Mouse (Mus musculus) neural tube, embryonic 13.5 days (tissue): ENCODE data around the gene Osbp. TPM values are rescaled to one million over a fixed set of nuclear protein-coding genes. Genes with fewer than 3 reads are reported as not detected.

Source experiments
- ATAC-seq: fragments of 200-750 bp; cut with Nextera tagmentation; 2 replicates; pipeline ENCODE4 v1.8.0; 2017; ENCODE audit warnings: low read depth, mild to moderate bottlenecking, moderate TSS enrichment, moderate library complexity
- H3K27ac ChIP-seq: fragments of 300-500 bp; sonication (generic); replicated peaks from 2 replicates; pipeline ENCODE4 v1.5.1; 2015; ENCODE audit warnings: moderate library complexity, mild to moderate bottlenecking, inconsistent platforms
- H3K27me3 ChIP-seq: fragments of 300-500 bp; sonication (generic); 2 replicates; pipeline ENCODE4 v1.6.1; 2015; ENCODE audit warnings: mild to moderate bottlenecking, inconsistent platforms
- H3K36me3 ChIP-seq: fragments of 300-500 bp; sonication (generic); 2 replicates; pipeline ENCODE4 v1.6.1; 2015; ENCODE audit warnings: mild to moderate bottlenecking, inconsistent platforms
- H3K4me1 ChIP-seq: fragments of 300-500 bp; sonication (generic); replicated peaks from 2 replicates; pipeline ENCODE4 v1.6.1; 2015; ENCODE audit warnings: inconsistent platforms
- H3K4me2 ChIP-seq: fragments of 300-500 bp; sonication (generic); 2 replicates; pipeline ENCODE4 v1.6.1; 2015; ENCODE audit warnings: inconsistent platforms, mild to moderate bottlenecking, moderate library complexity
- H3K4me3 ChIP-seq: fragments of 300-500 bp; sonication (generic); 2 replicates; pipeline ENCODE4 v1.5.1; 2015; ENCODE audit warnings: mild to moderate bottlenecking, inconsistent platforms
- H3K9ac ChIP-seq: fragments of 300-500 bp; sonication (generic); 2 replicates; pipeline ENCODE4 v1.6.1; 2015; ENCODE audit warnings: moderate library complexity, mild to moderate bottlenecking, inconsistent platforms
- H3K9me3 ChIP-seq: fragments of 300-500 bp; sonication (generic); 2 replicates; pipeline ENCODE4 v1.6.1; 2016; ENCODE audit warnings: inconsistent platforms
- WGBS: fragments of 180-500 bp; shearing (Covaris S2); methylation state at CpG from one replicate; pipeline ENCODE4 v1.1.7; 2015; 5-methylcytosine and 5-hydroxymethylcytosine counted together
- microRNA-seq: library from miRNA; unstranded; fragments of <30 nt; microRNA quantifications from one replicate; pipeline ENCODE4, GENCODE M21; 2016
- polyA plus RNA-seq: library from polyadenylated mRNA; unstranded; fragments of >200 nt; fragmentation: Nextera tagmentation; extraction: Ambion mirVana; gene quantifications from 2 replicates; pipeline ENCODE4 v1.2.1, GENCODE M21; 2015

Gene Osbp
- polyA plus RNA-seq, 1 experiment from 2014 or later, result 4.5 TPM

DNA sequence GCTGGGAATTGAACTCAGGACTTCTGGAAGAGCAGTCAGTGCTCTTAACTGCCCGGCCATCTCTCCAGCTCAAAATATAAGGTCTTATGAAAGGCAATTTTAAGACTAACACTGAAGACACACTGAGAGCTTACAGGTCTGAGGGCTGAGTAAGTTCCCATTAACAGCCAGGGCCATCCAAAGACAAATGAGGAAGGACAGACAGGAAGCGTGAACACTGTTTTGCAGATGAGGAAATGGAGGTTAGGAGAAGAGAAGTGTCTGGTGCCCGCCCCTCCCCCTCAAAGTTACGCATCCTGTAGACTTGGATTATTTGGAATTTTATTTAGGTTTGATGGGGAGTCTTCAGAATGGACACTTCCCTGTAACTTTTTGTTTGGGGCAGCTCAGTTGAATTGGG, 58.4 kb downstream of the Osbp start:
- Histone ChIP-seq H3K27ac (no peak overlapping the region), H3K27me3 (no peaks in the 10 kb centered on the region), H3K9ac (no peak overlapping the region), H3K36me3 (no peaks in the 10 kb centered on the region), H3K4me2 (no peak overlapping the region), H3K4me1 (no peaks in the 10 kb centered on the region), H3K9me3 (no peaks in the 10 kb centered on the region), H3K4me3 (no peak overlapping the region)
- ATAC-seq, result no peak
- WGBS, result 83% methylated on average over 4 of the region's 4 CpGs

DNA sequence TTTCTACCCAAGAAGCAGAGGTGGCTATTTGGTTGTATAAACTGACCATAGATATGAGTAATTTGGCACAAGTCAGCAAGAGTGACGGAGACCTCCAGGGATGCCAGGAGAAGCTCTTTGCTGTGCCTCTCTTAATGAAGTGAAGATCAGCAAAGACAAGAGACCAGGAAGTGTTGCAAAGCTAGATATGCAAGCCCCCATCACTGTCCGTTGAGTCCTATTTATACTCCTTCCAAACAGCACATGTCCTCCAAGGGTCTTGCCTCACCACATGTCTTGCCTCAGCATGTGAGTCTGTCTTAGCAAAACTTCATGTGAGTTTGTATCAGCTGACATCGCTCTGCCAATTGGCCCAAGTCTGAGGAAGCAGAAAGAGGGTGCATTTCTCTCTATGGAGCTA, 59.6 kb downstream of the Osbp start:
- no peaks in the 10 kb centered on the region for H3K36me3 ChIP-seq
- no peak overlapping the region for H3K9ac ChIP-seq
- H3K4me3 ChIP-seq, result no peak overlapping the region
- no peak overlapping the region for H3K4me2 ChIP-seq
- no peaks in the 10 kb centered on the region for H3K9me3 ChIP-seq
- ATAC-seq, result no peak
- H3K27ac ChIP-seq, result no peak overlapping the region
- 92% methylated on average over 3 of the region's 3 CpGs for WGBS
- no peaks in the 10 kb centered on the region for H3K4me1 ChIP-seq
- no peaks in the 10 kb centered on the region for H3K27me3 ChIP-seq

DNA sequence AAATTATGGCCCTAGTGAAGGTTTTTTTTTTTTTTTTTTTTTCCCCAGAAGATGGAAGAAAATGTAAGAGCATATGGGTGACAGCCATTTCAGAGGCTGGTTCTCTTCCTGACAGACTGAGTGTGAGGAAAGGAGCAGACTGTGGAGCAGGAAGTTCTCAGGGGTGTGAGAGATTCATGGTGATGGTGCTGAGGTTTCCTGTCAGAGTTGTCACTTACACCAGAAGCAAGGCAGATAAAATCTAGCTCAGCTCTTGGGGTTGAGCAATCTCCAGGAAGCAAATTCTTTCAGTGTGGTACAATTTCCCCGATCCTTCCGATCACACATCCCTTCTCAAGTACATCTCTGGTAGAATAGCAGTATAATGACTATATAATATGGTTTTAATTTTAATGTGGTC, 60.9 kb downstream of the Osbp start:
- WGBS, result 90% methylated on average over 2 of the region's 2 CpGs
- H3K27me3 ChIP-seq, result no peaks in the 10 kb centered on the region

DNA sequence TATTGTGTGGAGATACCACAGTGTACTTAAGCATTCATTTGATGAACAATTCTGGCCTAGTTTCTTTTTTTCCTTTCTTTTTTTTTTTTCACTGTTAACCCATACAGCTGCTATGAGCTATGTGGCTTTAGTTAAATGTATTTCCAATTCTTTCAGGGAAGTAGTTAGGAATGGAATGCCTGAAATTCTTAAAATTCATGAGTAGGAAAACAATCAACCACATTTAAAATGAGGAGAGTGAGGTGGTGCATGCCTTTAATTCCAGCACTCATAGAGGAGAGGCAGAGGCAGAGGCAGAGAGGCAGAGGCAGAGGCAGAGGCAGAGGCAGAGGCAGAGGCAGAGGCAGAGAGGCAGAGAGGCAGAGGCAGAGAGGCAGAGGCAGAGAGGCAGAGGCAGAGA, 72.0 kb downstream of the Osbp start:
- H3K4me2 ChIP-seq, result no peak overlapping the region
- no peak overlapping the region for H3K27ac ChIP-seq
- ATAC-seq, result no peak
- no peak overlapping the region for H3K4me3 ChIP-seq
- H3K4me1 ChIP-seq, result no peaks in the 10 kb centered on the region
- no peaks in the 10 kb centered on the region for H3K36me3 ChIP-seq
- no peaks in the 10 kb centered on the region for H3K27me3 ChIP-seq
- H3K9ac ChIP-seq, result no peak overlapping the region
- H3K9me3 ChIP-seq, result no peaks in the 10 kb centered on the region

More for the DNA sequence above, 60.9 kb downstream of the Osbp start:
- ATAC-seq, result no peak
- H3K4me1 ChIP-seq, result no peaks in the 10 kb centered on the region
- H3K4me2 ChIP-seq, result no peak overlapping the region
- no peak overlapping the region for H3K9ac ChIP-seq
- H3K36me3 ChIP-seq, result no peaks in the 10 kb centered on the region
- no peaks in the 10 kb centered on the region for H3K9me3 ChIP-seq
- no peak overlapping the region for H3K27ac ChIP-seq
- no peak overlapping the region for H3K4me3 ChIP-seq

DNA sequence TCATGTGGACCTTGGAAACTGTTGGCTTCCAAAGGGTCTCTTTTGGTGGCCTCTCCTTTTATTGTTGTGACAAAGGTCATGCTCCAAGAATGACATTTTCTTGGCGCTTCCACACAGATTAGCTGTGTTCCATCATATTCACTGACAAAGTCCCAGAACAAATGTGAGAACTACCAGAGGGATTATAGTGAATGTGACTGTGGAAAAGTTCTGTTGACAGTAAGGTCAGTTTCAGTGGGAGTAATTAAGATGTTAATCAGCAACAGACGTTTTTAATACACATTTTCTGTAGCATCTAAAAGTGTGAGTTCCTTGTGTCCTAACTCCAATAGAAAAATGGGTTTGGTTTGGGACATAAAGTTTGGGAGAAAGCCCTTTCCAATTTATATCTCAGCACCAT, 75.5 kb downstream of the Osbp start, which contains the start of gene Olfr1423:
Olfr1423 (minus strand) TSS at position 101 of the 400 bp plus-strand sequence.
- Histone ChIP-seq H3K4me3 (no peak within 1 kb of the TSS), H3K27me3 (no peaks in the 10 kb centered on the region), H3K4me2 (no peak within 1 kb of the TSS), H3K36me3 (no peaks in the 10 kb centered on the region), H3K9me3 (no peaks in the 10 kb centered on the region), H3K4me1 (no peaks in the 10 kb centered on the region), H3K27ac (no peak within 1 kb of the TSS), H3K9ac (no peak within 1 kb of the TSS)
- 72% methylated on average over 2 of the region's 2 CpGs for WGBS
- no peak for ATAC-seq

DNA sequence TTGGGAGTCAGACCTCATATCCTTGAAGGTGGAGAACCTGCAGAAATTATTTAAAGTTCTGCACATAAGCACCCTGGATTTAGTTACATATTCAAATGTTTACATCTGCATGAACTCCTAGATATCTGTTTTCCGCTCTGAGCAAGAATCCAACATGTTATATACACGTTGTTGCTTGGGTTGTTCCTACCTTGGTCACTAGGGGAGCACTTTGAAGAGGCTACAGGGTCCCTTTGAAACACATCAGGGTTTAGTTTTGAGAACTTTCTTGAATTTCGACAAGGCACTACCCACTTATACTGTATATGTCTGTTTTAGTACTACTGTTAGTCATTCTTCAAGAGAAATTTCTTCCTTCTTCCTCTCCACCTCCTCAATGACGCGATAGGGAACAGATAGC, 77.4 kb downstream of the Osbp start:
- WGBS, result 93% methylated on average over 5 of the region's 5 CpGs
- H3K4me1 ChIP-seq, result no peaks in the 10 kb centered on the region
- no peak overlapping the region for H3K4me3 ChIP-seq
- ATAC-seq, result no peak
- no peak overlapping the region for H3K4me2 ChIP-seq
- H3K9me3 ChIP-seq, result no peaks in the 10 kb centered on the region
- no peaks in the 10 kb centered on the region for H3K27me3 ChIP-seq
- no peak overlapping the region for H3K9ac ChIP-seq
- H3K36me3 ChIP-seq, result no peaks in the 10 kb centered on the region
- no peak overlapping the region for H3K27ac ChIP-seq

Small RNA genes lying within 50 kb of the gene (microRNA-seq; reads per million reads assigned to microRNA genes)
- 4.0 reads per million, percentile 16 among the genes with 10 or more reads in this experiment for gene Mir6994

Other genes starting within 250 kb of the Osbp start
- gene Gif, start 218.4 kb upstream of the Osbp start, polyA plus RNA-seq, result not detected in 2 replicates
- gene Mrpl16, start 195.6 kb upstream of the Osbp start, polyA plus RNA-seq, result 40.4 and 46.1 TPM in 2 replicates
- 6.4 and 6.7 TPM in 2 replicates for gene Stx3, start 146.5 kb upstream of the Osbp start, polyA plus RNA-seq
- not detected in 2 replicates for gene Olfr1417, start 126.7 kb upstream of the Osbp start, polyA plus RNA-seq
- gene Olfr1418, start 104.9 kb upstream of the Osbp start, polyA plus RNA-seq, result not detected in 2 replicates
- gene Olfr1419, start 90.8 kb upstream of the Osbp start, polyA plus RNA-seq, result not detected in 2 replicates
- not detected in 2 replicates for gene Olfr1420, start 79.4 kb upstream of the Osbp start, polyA plus RNA-seq
- gene Patl1, start 53.5 kb upstream of the Osbp start, polyA plus RNA-seq, result 15.8 and 18.3 TPM in 2 replicates
- gene Olfr1423, start 75.4 kb downstream of the Osbp start, polyA plus RNA-seq, result not detected in 2 replicates
- not detected in 2 replicates for gene Olfr1424, start 96.7 kb downstream of the Osbp start, polyA plus RNA-seq
- gene Olfr1425, start 111.8 kb downstream of the Osbp start, polyA plus RNA-seq, result not detected in 2 replicates
- not detected in 2 replicates for gene Olfr1426, start 126.1 kb downstream of the Osbp start, polyA plus RNA-seq
- not detected in 2 replicates for gene Olfr1427, start 137.4 kb downstream of the Osbp start, polyA plus RNA-seq
- not detected in 2 replicates for gene Olfr1428, start 150.0 kb downstream of the Osbp start, polyA plus RNA-seq
- gene Olfr76, start 157.3 kb downstream of the Osbp start, polyA plus RNA-seq, result not detected in 2 replicates
- not detected in 2 replicates for gene Olfr1555-ps1, start 204.2 kb downstream of the Osbp start, polyA plus RNA-seq
- gene Olfr1431, start 234.7 kb downstream of the Osbp start, polyA plus RNA-seq, result not detected in 2 replicates